Mouse (Mus musculus) neural tube, embryonic 10.5 days (tissue): Measurements from ENCODE around the gene Nudt5.
"Not testable (repeated sequence)": the region's sequence is repeated elsewhere in the genome, so short reads cannot be mapped to it uniquely, and the experiment has no call there.

Experiments used
- DNase-seq: peaks from one replicate; pipeline ENCODE4 v3.0.0-alpha.2; 2017; ENCODE audit warnings: low spot score; ENCODE audit errors: extremely low spot score

The Nudt5 gene

DNA sequence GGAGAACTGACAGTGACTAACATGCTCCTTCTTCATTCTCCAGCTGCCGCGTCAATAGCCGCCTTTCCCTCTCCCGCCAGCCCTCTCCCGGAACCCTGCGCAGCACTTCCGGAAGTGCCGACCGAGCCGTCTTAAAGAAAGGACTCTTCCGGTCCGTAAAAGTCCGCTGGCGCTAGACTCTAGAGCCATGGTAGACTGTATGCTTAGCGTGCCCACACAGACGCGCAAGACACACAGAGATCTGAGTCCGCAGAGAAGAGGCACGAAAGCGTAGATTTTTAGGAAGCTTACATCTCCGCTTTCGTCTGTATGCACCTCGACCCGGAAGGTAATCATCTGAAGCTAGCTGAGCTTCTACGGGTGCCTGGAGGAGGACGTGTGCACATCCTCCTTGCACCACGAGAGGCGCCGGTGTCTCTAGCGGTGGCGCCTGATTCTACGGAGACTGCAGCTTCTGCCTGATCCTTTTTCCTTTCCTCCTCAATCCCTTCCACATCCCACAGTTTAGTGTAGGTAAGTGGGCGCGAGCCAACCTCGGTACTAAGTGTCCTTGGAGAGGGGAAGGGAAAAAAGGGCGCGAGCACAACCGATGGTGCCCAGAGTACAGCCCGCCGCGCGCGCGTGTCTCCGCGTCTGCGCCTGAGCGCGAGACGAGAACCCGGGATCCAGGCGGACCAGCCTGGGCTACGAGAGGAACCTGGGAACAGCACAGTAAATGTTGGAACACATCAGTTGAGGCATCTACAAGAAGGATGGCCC lies at the start of gene Nudt5, which contains the start of gene Cdc123:
Gene Nudt5, plus strand, starts transcription at position 147 of the 759 bp plus-strand sequence.
Gene Cdc123, minus strand, starts transcription at position 292 of the 759 bp plus-strand sequence.
- peak; percentile 89 for DNase-seq

DNA sequence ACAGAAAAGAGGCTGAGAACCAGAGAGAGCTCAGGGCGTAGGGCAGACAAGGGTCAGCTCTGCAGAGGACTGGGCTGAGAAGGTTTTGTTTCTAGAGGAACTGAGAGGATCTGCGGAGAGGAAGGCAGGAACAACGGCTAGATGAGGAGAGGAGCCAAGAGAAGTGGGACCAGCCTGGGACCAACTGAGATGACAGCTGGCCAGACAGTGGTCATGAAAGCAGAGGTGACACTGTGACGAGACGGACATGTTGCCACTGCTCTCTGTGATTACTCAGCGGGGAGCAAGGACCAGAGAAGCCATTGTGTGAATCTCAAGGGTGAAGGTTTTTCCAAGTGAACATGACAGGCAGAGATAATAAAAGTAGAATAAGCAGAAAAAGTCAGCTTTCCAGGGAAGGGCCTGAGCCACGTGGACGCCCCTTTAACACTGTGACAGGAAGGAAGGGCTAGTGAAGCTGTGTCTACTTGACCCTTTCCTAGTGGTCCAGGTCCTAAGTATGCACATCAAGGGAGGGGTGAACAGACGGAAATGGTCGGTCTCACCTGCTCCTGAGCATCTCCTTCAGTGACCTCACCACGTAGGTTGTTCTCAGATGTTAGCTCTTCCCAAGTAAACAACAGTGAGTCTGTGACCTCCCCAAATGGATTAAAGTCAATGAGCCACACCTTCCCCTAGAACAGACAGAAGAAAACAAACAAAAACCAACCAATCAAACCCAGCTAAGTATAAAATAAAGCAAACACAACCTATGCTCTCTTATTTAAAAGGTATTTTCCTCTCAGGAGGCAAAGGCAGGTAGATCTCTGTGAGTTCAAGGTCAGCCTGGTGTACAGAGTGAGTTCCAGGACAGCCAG lies 46.8 kb upstream of the Nudt5 start:
- no peak for DNase-seq

DNA sequence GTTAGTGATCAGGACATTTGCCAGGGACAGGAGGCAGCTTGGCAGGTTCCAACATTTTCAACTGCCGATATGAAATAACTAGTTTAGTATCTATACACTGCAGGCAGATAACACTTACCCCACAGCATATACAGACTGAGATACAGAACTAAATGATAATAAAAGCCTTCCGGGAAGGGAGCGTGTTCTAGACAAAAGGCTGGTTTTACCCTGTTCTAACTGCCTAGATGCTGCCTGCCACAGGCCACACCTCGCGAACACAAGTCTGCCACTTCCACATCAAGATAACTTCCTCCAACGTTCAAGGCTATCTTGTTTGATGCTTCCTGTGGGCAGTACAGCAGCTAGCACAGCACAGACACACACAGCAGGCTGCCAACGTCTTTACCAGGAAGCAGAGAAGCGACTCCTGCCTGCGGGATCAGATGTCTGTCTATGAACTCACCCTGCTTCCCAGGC lies 43.6 kb upstream of the Nudt5 start:
- no peak for DNase-seq

DNA sequence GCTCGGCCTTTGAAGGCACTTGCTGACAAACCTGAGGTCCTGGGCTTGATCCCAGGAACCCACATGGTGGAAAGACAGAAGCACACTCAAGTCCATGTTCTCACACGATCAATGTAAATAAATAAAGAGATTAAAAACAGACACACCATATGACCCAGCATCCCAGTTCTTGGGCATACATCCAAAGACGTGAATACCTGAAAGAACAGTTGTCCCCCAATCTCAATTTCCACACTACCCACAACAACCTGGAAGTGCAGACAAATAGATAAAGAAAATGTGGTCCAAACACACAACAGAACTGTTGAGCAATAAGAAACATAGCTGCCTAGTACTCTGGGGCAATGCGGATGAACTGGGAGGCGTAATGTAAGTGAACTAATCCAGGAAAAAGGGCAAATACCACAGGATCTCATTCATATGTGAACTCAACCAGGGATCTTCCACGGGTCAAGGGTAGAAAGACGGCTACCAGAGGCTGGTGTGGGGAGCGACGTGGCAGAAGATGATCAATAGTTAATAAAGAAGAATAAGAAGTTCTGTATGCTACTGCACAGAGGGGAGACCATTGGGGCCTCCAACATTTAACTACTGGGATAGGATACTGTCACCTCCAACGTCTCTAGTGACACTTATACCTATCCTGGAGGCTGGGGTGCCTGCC lies 42.8 kb upstream of the Nudt5 start:
- no peak for DNase-seq

DNA sequence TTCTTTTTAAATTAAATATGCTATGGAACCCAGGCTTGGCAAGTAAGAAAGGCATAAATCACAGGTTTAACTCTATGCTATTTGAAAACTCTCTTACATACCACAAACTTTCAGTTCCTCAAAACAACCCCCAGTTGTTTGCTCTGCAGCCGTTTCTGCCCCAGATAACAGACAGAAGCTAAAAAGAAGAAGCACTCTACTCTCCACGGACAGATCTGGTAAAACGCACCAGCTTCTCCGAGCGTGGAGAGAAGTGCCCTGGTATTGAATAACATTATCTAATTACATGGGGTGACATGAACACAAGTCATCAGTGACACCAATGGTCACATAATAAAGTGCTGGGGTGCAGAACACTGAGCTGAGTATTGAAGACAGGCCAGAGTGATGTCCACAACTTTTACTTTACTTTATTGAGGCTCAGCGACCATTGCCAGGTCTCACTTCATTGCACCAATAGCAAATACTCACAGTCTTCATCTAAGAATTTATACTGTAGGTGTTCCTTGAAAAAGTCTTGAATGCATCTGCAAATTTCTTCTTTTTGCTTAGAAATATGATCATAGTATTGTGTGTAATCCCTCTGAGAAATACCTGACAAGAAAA lies 40.3 kb upstream of the Nudt5 start:
- DNase-seq = no peak

DNA sequence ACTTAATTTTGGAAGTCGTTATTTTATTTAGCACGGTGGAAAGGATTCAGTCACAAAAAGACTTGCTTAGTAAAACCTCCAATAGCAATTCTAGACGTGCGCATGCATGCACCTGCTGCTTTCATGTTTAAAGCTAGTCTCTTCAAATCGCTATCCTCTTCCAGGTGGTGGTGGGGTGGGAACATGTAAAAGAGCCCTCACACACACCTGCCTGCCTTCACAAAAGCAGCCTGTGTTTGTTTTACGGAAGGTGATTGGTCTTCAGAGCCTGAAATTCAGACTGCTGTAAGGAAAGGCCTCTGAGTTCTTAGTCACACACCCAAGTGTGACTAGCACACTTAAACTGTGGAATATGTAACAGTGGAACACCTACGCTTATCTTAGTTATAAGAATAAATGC lies 39.6 kb upstream of the Nudt5 start:
- no peak for DNase-seq

DNA sequence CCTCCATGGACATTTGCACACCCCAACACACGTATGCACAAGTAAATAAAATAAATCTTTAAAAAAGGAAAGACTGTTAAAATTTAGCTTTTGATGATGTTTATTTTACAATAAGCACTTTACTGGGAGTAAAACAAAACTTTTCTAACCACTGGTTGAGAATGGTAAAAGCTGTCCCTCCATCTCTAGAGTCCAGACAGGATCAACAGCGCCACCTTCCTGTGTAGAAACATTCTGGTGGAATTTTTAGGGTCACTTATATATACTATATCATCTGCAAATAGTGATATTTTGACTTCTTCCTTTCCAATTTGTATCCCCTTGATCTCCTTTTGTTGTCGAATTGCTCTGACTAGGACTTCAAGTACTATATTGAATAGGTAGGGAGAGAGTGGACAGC lies 38.6 kb upstream of the Nudt5 start:
- DNase-seq = not testable (repeated sequence)

DNA sequence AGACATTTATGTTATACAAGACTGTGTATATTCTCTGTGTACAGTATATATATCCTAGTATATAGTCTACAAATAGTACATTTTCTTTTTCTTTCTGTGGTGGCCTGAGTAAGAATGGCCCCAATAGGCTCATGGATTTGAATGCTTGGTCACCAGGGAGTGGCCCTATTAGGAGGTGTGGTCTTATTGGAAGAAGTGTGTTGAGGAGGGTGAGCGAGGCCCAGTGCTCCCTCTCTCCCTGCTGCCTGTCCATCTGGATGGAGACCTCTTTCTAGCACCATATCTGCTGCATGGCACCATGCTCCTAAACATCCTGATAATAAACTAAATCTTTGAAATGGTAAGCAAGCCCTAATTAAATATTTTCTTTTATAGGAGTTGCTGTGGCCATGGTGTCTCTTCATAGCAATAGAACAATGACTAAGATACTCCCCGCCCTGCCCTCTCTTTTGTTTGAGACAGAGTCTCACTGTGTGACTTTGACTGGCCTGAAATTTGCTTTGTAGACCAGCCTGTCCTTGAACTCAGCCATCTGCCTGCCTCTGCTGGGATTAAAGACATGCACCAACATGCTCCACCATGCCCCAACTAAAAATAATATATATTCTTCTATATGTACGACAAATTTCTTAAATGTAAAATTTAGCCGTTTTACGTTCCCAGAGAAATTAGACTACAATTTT lies 34.6 kb upstream of the Nudt5 start:
- DNase-seq = no peak

- DNase-seq = no peak
These were observed 33.5 kb upstream of the Nudt5 start for GRCm38 (mm10) chr2:5811235-5811782.

GRCm38 (mm10) chr2:5821264-5821663 lies 23.6 kb upstream of the Nudt5 start:
- DNase-seq = no peak

DNA sequence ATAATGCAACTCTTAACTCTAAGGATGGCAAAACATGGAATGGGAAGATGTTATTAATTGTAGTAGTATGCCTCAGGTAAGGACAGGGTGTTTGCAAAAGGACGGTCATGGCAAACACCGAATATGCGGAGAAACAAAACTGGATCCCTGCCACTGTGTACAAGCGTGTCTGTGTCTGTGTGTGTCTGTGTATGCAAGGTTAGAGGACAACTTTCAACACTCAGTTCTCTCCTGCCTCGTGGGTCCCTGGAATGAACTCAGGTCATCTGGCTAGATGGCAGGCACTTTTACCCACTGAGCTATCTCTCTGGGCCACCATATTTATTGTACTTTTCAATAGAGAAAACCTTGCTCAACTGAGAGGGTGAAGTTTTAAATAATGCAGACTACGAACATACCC lies 22.4 kb upstream of the Nudt5 start:
- no peak for DNase-seq

DNA sequence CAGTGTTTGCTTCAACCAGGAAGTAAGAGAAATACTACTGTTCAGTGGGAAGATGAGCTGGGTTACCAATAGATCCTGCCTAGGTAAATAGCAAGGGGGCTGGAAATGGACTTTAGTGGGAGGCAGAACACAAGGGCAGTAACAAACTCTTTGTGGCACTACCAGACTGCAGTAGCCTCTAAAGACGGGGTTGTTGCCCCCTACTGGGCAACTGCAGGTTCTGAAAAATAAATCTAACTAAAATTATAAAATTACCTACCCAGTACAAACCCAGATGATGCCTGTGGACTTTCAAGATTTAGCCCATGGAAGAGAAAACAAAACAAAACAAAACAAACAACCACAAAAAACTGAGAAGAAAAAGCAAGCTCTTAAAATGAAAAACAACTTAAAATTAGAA lies 20.6 kb upstream of the Nudt5 start:
- DNase-seq = no peak

- no peak for DNase-seq
These were observed 20.1 kb upstream of the Nudt5 start for GRCm38 (mm10) chr2:5824685-5825084.

DNA sequence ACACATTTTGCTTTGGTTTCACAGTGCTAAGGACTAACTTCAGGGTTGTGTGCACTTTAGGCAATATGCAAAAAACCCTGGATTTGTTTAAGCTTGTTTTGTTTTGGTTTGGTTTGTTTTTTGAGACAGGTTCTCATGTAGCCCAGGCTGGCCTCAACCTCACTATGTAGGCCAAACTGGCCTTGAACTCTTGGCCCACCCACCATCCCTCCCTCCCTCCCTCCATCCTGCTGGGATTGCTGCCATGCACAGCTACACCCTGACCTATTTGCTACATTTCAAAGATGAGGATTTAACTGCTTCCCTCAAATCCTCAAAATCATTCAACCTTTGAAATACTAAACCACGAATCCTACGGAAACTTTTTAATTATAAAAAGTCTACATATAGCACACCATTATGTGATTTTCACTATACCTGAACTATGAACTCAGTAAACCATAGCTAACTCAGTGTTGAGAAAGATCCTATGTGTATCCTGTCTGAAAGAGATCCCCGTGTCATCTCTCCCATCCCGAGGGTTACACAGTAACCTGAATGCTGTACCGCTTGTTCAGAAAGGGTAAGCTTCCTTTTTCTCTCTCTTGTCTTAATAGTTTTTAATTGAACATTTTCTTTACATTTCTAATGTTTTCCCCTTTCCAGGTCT lies 19.4 kb upstream of the Nudt5 start:
- no peak for DNase-seq

DNA sequence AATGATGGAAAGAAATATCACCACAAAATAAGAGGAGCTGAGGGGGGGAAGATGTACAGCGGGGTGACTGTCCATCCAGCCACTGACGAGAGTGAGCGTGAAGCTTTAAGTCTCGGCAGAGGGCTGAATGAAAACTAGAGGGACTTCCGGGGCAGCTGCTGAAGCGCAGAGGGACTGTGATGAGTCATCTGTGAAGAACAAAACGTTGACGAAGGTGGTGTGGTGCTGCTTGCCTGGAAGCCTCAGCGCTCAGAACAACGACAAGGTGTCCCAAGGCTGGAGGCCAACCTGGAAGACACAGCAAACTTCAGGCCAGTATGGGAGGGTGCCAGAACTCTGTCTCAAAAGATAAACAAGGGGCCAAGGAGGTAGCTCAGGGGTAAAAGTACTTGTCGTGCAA lies 4.0 kb upstream of the Nudt5 start:
- DNase-seq = no peak

DNA sequence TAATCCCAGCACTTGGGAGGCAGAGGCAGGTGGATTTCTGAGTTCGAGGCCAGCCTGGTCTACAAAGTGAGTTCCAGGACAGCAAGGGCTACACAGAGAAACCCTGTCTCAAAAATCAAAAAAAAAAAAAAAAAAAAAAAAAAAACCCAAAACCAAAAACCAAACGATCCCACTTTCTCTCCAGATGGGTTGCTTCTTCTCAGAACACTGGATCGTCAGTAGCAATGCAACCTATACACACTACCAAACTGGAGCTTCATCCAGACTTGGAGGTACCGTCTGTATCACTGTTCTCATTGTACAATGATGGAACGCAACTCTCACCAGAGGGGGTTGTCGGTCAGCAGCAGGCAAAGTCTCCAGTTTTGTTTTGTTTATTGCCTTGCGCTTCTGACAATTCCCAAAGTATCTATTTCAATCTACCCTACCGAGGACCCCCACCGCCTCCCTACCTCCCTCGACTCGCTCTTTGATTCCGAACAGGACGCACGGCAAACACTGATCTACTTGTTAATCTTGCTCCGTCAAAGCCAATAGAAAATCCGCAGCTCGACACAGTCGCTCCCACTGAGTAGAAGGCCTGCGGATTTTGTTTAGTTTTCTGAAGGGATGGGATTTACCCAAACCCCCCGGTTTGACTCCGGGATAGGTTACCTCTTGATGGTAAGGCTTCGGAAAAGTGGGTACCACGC lies 492 bp upstream of the Nudt5 start:
- DNase-seq = no peak

DNA sequence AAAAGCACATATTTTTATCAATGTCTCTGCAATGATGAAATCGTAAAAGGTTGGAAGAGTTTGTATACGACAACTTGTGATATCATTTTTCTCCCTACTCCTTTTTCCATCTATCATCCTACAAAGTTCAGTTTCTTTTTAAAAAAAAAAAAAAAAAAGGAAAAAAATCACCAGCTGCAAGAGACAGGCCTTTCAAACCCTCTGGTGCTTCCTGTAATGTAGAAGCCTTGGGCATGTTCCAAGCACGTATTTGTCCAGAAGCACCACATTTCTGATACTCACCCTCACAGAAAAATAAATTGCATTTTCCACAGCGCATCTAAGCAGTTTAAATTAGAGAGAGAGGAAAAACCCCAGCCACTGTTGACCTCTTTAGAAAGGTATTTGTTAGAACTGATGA lies 1.0 kb downstream of the Nudt5 start:
- no peak for DNase-seq

GRCm38 (mm10) chr2:5851116-5851515 lies 6.3 kb downstream of the Nudt5 start:
- no peak for DNase-seq

DNA sequence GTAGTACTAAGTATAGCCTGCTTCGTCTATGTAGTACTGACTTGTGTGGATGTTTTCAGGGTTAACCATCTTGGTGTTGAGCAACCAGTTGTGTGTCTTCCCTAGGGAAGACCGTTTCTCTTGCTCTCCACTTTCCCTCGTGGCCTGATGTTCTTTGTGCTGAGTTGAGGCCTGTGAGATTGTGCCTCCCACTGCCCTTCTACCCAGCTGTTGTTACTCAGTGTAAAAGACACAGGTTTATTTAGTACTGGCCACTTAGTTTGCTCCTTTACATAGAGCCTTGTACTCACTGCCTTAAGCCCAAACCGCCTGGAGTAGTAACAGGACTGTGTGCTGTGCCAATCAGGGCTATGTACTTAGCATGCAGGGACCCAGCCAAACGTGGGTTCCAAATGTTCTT lies 7.0 kb downstream of the Nudt5 start:
- DNase-seq = no peak

DNA sequence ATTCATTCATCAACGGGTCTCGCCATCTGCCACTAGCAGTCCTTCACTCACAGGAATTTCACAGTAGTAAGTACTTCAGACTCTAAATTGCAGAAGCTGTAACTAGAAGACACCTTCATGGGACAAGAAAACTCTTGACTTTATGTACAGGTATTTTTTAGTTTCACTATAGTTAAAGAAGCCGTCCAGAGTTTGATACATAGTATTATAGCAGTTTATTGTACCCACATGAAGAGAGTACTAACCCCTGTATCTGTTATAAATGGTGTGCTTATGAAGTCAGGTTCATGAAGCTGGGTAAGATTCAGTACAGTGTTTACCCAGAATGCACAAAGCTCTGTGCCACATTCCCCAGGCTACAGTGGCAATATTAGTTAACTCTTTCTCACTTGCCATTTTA lies 18.0 kb downstream of the Nudt5 start, which contains the start of gene Gm13199:
Gene Gm13199, minus strand, starts transcription at position 101 of the 400 bp plus-strand sequence.
- no peak for DNase-seq
